Mouse (Mus musculus) ovary, postnatal 10 days (tissue): ENCODE measurements around the gene 4932438H23Rik.

Experiments used
- DNase-seq: peaks from one replicate; pipeline ENCODE4 v3.0.0; 2022; ENCODE audit warnings: low spot score

Gene 4932438H23Rik

GRCm38 (mm10) chr16:91095022-91095421 is at the start of gene 4932438H23Rik:
4932438H23Rik (minus strand) TSS chr16:91095122.
- no peak for DNase-seq

GRCm38 (mm10) chr16:91140991-91141630 is 46.2 kb upstream of the 4932438H23Rik start:
- DNase-seq = no peak

- no peak for DNase-seq
These were observed 45.5 kb upstream of the 4932438H23Rik start for GRCm38 (mm10) chr16:91140457-91140856.

GRCm38 (mm10) chr16:91140056-91140455 is 45.1 kb upstream of the 4932438H23Rik start:
- no peak for DNase-seq

GRCm38 (mm10) chr16:91139481-91139880 is 44.6 kb upstream of the 4932438H23Rik start:
- no peak for DNase-seq

- DNase-seq = no peak
These were observed 43.8 kb upstream of the 4932438H23Rik start for GRCm38 (mm10) chr16:91138736-91139135.

GRCm38 (mm10) chr16:91138151-91138550 is 43.2 kb upstream of the 4932438H23Rik start:
- no peak for DNase-seq

- DNase-seq = no peak
These were observed 41.7 kb upstream of the 4932438H23Rik start for GRCm38 (mm10) chr16:91136607-91137006.

GRCm38 (mm10) chr16:91129916-91130315 is 35.0 kb upstream of the 4932438H23Rik start:
- DNase-seq = no peak

GRCm38 (mm10) chr16:91128431-91128830 is 33.5 kb upstream of the 4932438H23Rik start:
- no peak for DNase-seq

- DNase-seq = no peak
These were observed 32.0 kb upstream of the 4932438H23Rik start for GRCm38 (mm10) chr16:91126734-91127524.

- DNase-seq = no peak
These were observed 29.3 kb upstream of the 4932438H23Rik start for GRCm38 (mm10) chr16:91124256-91124655.

- no peak for DNase-seq
These were observed 28.9 kb upstream of the 4932438H23Rik start for GRCm38 (mm10) chr16:91123821-91124220.

- DNase-seq = no peak
These were observed 25.0 kb upstream of the 4932438H23Rik start for GRCm38 (mm10) chr16:91119879-91120278.

- no peak for DNase-seq
These were observed 21.8 kb upstream of the 4932438H23Rik start for GRCm38 (mm10) chr16:91116696-91117095.

- no peak for DNase-seq
These were observed 21.1 kb upstream of the 4932438H23Rik start for GRCm38 (mm10) chr16:91116006-91116405.

GRCm38 (mm10) chr16:91110999-91111535 is 16.1 kb upstream of the 4932438H23Rik start:
- DNase-seq = no peak

GRCm38 (mm10) chr16:91107608-91108007 is 12.7 kb upstream of the 4932438H23Rik start:
- no peak for DNase-seq

- DNase-seq = no peak
These were observed 10.6 kb upstream of the 4932438H23Rik start for GRCm38 (mm10) chr16:91105481-91106051.

GRCm38 (mm10) chr16:91104821-91105480 is 10.0 kb upstream of the 4932438H23Rik start:
- DNase-seq = no peak

GRCm38 (mm10) chr16:91103386-91103785 is 8.5 kb upstream of the 4932438H23Rik start:
- DNase-seq = no peak

- DNase-seq = no peak
These were observed 5.6 kb upstream of the 4932438H23Rik start for GRCm38 (mm10) chr16:91100484-91100883.
